Mouse (Mus musculus): ENCODE results near the gene Smim24. TPM values are rescaled to one million over a fixed set of nuclear protein-coding genes. Genes with fewer than 3 reads are reported as not detected.

The Smim24 gene
- polyA plus RNA-seq (2014; fragmentation: Illumina TruSeq; extraction: RNeasy Lipid Tissue Mini Kit (QIAGEN cat#74804); ENCODE audit: low read depth, low replicate concordance), result not detected

GRCm38 (mm10) chr10:81392781-81393185 lies at the start of gene Smim24:
TSS of gene Smim24 (plus strand) at chr10:81393051.

GRCm38 (mm10) chr10:81350351-81351063 lies 42.3 kb upstream of the Smim24 start, which contains the start of gene Hmg20b:
TSS of gene Hmg20b (minus strand) at chr10:81350480.

GRCm38 (mm10) chr10:81356991-81357844 lies 35.6 kb upstream of the Smim24 start, which contains the start of gene Mfsd12:
TSS of gene Mfsd12 (plus strand) at chr10:81357491.

GRCm38 (mm10) chr10:81365672-81366476 lies 27.0 kb upstream of the Smim24 start, which contains the start of gene 4930404N11Rik:
TSS of gene 4930404N11Rik (minus strand) at chr10:81365816.

GRCm38 (mm10) chr10:81377793-81378552 lies 14.9 kb upstream of the Smim24 start, which contains the start of gene Fzr1:
TSS of gene Fzr1 (minus strand) at chr10:81378516.

GRCm38 (mm10) chr10:81383802-81384604 lies 8.8 kb upstream of the Smim24 start, which contains the start of the genes Dohh and Gm48551:
TSS of gene Dohh (plus strand) at chr10:81384428.
TSS of gene Gm48551 (plus strand) at chr10:81384466.

GRCm38 (mm10) chr10:81388505-81389055 lies 4.3 kb upstream of the Smim24 start, which contains the start of gene Gm48552:
TSS of gene Gm48552 (plus strand) at chr10:81389005.

Other genes starting within 250 kb of the Smim24 start
- gene Pias4, start 225.1 kb upstream of the Smim24 start, polyA plus RNA-seq (2014; fragmentation: Illumina TruSeq; extraction: RNeasy Lipid Tissue Mini Kit (QIAGEN cat#74804); ENCODE audit: low read depth, low replicate concordance), result 0.61 TPM
- gene Eef2, start 216.4 kb upstream of the Smim24 start, polyA plus RNA-seq (2014; fragmentation: Illumina TruSeq; extraction: RNeasy Lipid Tissue Mini Kit (QIAGEN cat#74804); ENCODE audit: low read depth, low replicate concordance), result 34.4 TPM
- gene Dapk3, start 210.0 kb upstream of the Smim24 start, polyA plus RNA-seq (2014; fragmentation: Illumina TruSeq; extraction: RNeasy Lipid Tissue Mini Kit (QIAGEN cat#74804); ENCODE audit: low read depth, low replicate concordance), result not detected
- not detected for gene 4930442H23Rik, start 209.2 kb upstream of the Smim24 start, polyA plus RNA-seq (2014; fragmentation: Illumina TruSeq; extraction: RNeasy Lipid Tissue Mini Kit (QIAGEN cat#74804); ENCODE audit: low read depth, low replicate concordance)
- gene Nmrk2, start 191.0 kb upstream of the Smim24 start, polyA plus RNA-seq (2014; fragmentation: Illumina TruSeq; extraction: RNeasy Lipid Tissue Mini Kit (QIAGEN cat#74804); ENCODE audit: low read depth, low replicate concordance), result not detected
- gene Atcay, start 162.2 kb upstream of the Smim24 start, polyA plus RNA-seq (2014; fragmentation: Illumina TruSeq; extraction: RNeasy Lipid Tissue Mini Kit (QIAGEN cat#74804); ENCODE audit: low read depth, low replicate concordance), result not detected
- not detected for gene Zfr2, start 159.9 kb upstream of the Smim24 start, polyA plus RNA-seq (2014; fragmentation: Illumina TruSeq; extraction: RNeasy Lipid Tissue Mini Kit (QIAGEN cat#74804); ENCODE audit: low read depth, low replicate concordance)
- not detected for gene Matk, start 140.1 kb upstream of the Smim24 start, polyA plus RNA-seq (2014; fragmentation: Illumina TruSeq; extraction: RNeasy Lipid Tissue Mini Kit (QIAGEN cat#74804); ENCODE audit: low read depth, low replicate concordance)
- gene Mrpl54, start 126.1 kb upstream of the Smim24 start, polyA plus RNA-seq (2014; fragmentation: Illumina TruSeq; extraction: RNeasy Lipid Tissue Mini Kit (QIAGEN cat#74804); ENCODE audit: low read depth, low replicate concordance), result 4.6 TPM
- 1.1 TPM for gene Apba3, start 126.1 kb upstream of the Smim24 start, polyA plus RNA-seq (2014; fragmentation: Illumina TruSeq; extraction: RNeasy Lipid Tissue Mini Kit (QIAGEN cat#74804); ENCODE audit: low read depth, low replicate concordance)
- 1.4 TPM for gene Tjp3, start 101.5 kb upstream of the Smim24 start, polyA plus RNA-seq (2014; fragmentation: Illumina TruSeq; extraction: RNeasy Lipid Tissue Mini Kit (QIAGEN cat#74804); ENCODE audit: low read depth, low replicate concordance)
- gene Pip5k1c, start 100.1 kb upstream of the Smim24 start, polyA plus RNA-seq (2014; fragmentation: Illumina TruSeq; extraction: RNeasy Lipid Tissue Mini Kit (QIAGEN cat#74804); ENCODE audit: low read depth, low replicate concordance), result 1.0 TPM
- 0.24 TPM for gene Cactin, start 71.9 kb upstream of the Smim24 start, polyA plus RNA-seq (2014; fragmentation: Illumina TruSeq; extraction: RNeasy Lipid Tissue Mini Kit (QIAGEN cat#74804); ENCODE audit: low read depth, low replicate concordance)
- not detected for gene Tbxa2r, start 64.3 kb upstream of the Smim24 start, polyA plus RNA-seq (2014; fragmentation: Illumina TruSeq; extraction: RNeasy Lipid Tissue Mini Kit (QIAGEN cat#74804); ENCODE audit: low read depth, low replicate concordance)
- not detected for gene Gipc3, start 49.8 kb upstream of the Smim24 start, polyA plus RNA-seq (2014; fragmentation: Illumina TruSeq; extraction: RNeasy Lipid Tissue Mini Kit (QIAGEN cat#74804); ENCODE audit: low read depth, low replicate concordance)
- gene Hmg20b, start 42.6 kb upstream of the Smim24 start, polyA plus RNA-seq (2014; fragmentation: Illumina TruSeq; extraction: RNeasy Lipid Tissue Mini Kit (QIAGEN cat#74804); ENCODE audit: low read depth, low replicate concordance), result 4.2 TPM
- gene Mfsd12, start 35.6 kb upstream of the Smim24 start, polyA plus RNA-seq (2014; fragmentation: Illumina TruSeq; extraction: RNeasy Lipid Tissue Mini Kit (QIAGEN cat#74804); ENCODE audit: low read depth, low replicate concordance), result 0.24 TPM
- gene 4930404N11Rik, start 27.2 kb upstream of the Smim24 start, polyA plus RNA-seq (2014; fragmentation: Illumina TruSeq; extraction: RNeasy Lipid Tissue Mini Kit (QIAGEN cat#74804); ENCODE audit: low read depth, low replicate concordance), result not detected
- gene Fzr1, start 14.5 kb upstream of the Smim24 start, polyA plus RNA-seq (2014; fragmentation: Illumina TruSeq; extraction: RNeasy Lipid Tissue Mini Kit (QIAGEN cat#74804); ENCODE audit: low read depth, low replicate concordance), result 0.34 TPM
- gene Dohh, start 8.6 kb upstream of the Smim24 start, polyA plus RNA-seq (2014; fragmentation: Illumina TruSeq; extraction: RNeasy Lipid Tissue Mini Kit (QIAGEN cat#74804); ENCODE audit: low read depth, low replicate concordance), result not detected
- not detected for gene Gm48551, start 8.6 kb upstream of the Smim24 start, polyA plus RNA-seq (2014; fragmentation: Illumina TruSeq; extraction: RNeasy Lipid Tissue Mini Kit (QIAGEN cat#74804); ENCODE audit: low read depth, low replicate concordance)
- gene Gm48552, start 4.0 kb upstream of the Smim24 start, polyA plus RNA-seq (2014; fragmentation: Illumina TruSeq; extraction: RNeasy Lipid Tissue Mini Kit (QIAGEN cat#74804); ENCODE audit: low read depth, low replicate concordance), result not detected
- gene Nfic, start 62.6 kb downstream of the Smim24 start, polyA plus RNA-seq (2014; fragmentation: Illumina TruSeq; extraction: RNeasy Lipid Tissue Mini Kit (QIAGEN cat#74804); ENCODE audit: low read depth, low replicate concordance), result 14.6 TPM
- not detected for gene Celf5, start 89.7 kb downstream of the Smim24 start, polyA plus RNA-seq (2014; fragmentation: Illumina TruSeq; extraction: RNeasy Lipid Tissue Mini Kit (QIAGEN cat#74804); ENCODE audit: low read depth, low replicate concordance)
- 1.6 TPM for gene Ncln, start 103.3 kb downstream of the Smim24 start, polyA plus RNA-seq (2014; fragmentation: Illumina TruSeq; extraction: RNeasy Lipid Tissue Mini Kit (QIAGEN cat#74804); ENCODE audit: low read depth, low replicate concordance)
- gene S1pr4, start 107.1 kb downstream of the Smim24 start, polyA plus RNA-seq (2014; fragmentation: Illumina TruSeq; extraction: RNeasy Lipid Tissue Mini Kit (QIAGEN cat#74804); ENCODE audit: low read depth, low replicate concordance), result not detected
- gene Gna15, start 131.2 kb downstream of the Smim24 start, polyA plus RNA-seq (2014; fragmentation: Illumina TruSeq; extraction: RNeasy Lipid Tissue Mini Kit (QIAGEN cat#74804); ENCODE audit: low read depth, low replicate concordance), result not detected
- gene Gna11, start 152.1 kb downstream of the Smim24 start, polyA plus RNA-seq (2014; fragmentation: Illumina TruSeq; extraction: RNeasy Lipid Tissue Mini Kit (QIAGEN cat#74804); ENCODE audit: low read depth, low replicate concordance), result 4.4 TPM
- gene Aes, start 166.4 kb downstream of the Smim24 start, polyA plus RNA-seq (2014; fragmentation: Illumina TruSeq; extraction: RNeasy Lipid Tissue Mini Kit (QIAGEN cat#74804); ENCODE audit: low read depth, low replicate concordance), result 37.6 TPM
- gene Tle2, start 181.5 kb downstream of the Smim24 start, polyA plus RNA-seq (2014; fragmentation: Illumina TruSeq; extraction: RNeasy Lipid Tissue Mini Kit (QIAGEN cat#74804); ENCODE audit: low read depth, low replicate concordance), result 4.2 TPM
- gene Tle6, start 208.0 kb downstream of the Smim24 start, polyA plus RNA-seq (2014; fragmentation: Illumina TruSeq; extraction: RNeasy Lipid Tissue Mini Kit (QIAGEN cat#74804); ENCODE audit: low read depth, low replicate concordance), result 0.74 TPM
- 0.53 TPM for gene BC025920, start 213.2 kb downstream of the Smim24 start, polyA plus RNA-seq (2014; fragmentation: Illumina TruSeq; extraction: RNeasy Lipid Tissue Mini Kit (QIAGEN cat#74804); ENCODE audit: low read depth, low replicate concordance)
- gene Sirt6, start 234.7 kb downstream of the Smim24 start, polyA plus RNA-seq (2014; fragmentation: Illumina TruSeq; extraction: RNeasy Lipid Tissue Mini Kit (QIAGEN cat#74804); ENCODE audit: low read depth, low replicate concordance), result 0.21 TPM
- 1.6 TPM for gene Ankrd24, start 235.5 kb downstream of the Smim24 start, polyA plus RNA-seq (2014; fragmentation: Illumina TruSeq; extraction: RNeasy Lipid Tissue Mini Kit (QIAGEN cat#74804); ENCODE audit: low read depth, low replicate concordance)

All from liver, adult 10 weeks (tissue).